Mouse (Mus musculus) granulocyte monocyte progenitor cell, adult 5-6 weeks (primary cell): ENCODE results near the gene Gm11541. TPM values are rescaled to one million over a fixed set of nuclear protein-coding genes. Genes with fewer than 3 reads are reported as not detected.
A peak's percentile ranks its signal among the peaks of the same experiment; 100 is the strongest.
"Not testable (repeated sequence)": the region's sequence is repeated elsewhere in the genome, so short reads cannot be mapped to it uniquely, and the experiment has no call there.

Experiments
- ATAC-seq: replicated peaks from 2 replicates; pipeline ENCODE4 v1.8.0; 2016; ENCODE audit warnings: mild to moderate bottlenecking, moderate TSS enrichment, inconsistent platforms; ENCODE audit not compliant: poor library complexity, severe bottlenecking
- total RNA-seq, 2 experiments: library from RNA; stranded (forward) in 1 of 2; stranded (reverse) in 1 of 2; fragments of 200-712, 200-1000 nt in 1 of 2; fragments of >200 nt in 1 of 2; fragmentation: Nextera tagmentation in 1 of 2; gene quantifications; 2 replicates each; pipeline ENCODE4 v1.2.3; 2014 to 2017

The Gm11541 gene
- total RNA-seq, 2 experiments from 2014 or later = not detected

- ATAC-seq = no peak
These were observed 4.9 kb downstream of the Gm11541 start for GRCm38 (mm10) chr11:94699399-94699798.

GRCm38 (mm10) chr11:94697703-94698464 is 6.4 kb downstream of the Gm11541 start:
- no peak for ATAC-seq

GRCm38 (mm10) chr11:94697140-94697539 is 7.2 kb downstream of the Gm11541 start:
- no peak for ATAC-seq

- no peak for ATAC-seq
These were observed 8.8 kb downstream of the Gm11541 start for GRCm38 (mm10) chr11:94695508-94695907.

DNA sequence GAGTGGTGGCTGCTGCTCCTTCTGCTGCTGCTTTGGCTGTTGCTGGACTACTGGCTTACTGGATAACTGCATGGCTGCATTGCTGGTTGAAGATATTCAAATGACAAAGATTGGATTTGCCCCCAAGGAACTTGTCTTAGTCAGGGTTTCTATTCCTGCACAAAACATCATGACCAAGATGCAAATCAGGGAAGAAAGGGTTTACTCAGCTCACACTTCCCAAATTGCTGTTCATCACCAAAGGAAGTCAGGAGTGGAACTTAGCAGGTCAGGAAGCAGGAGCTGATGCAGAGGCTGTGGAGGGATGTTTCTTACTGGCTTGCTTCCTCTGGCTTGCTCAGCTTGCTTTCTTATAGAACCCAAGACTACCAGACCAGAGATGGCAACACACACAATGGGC is 11.8 kb downstream of the Gm11541 start:
- not testable (repeated sequence) for ATAC-seq

DNA sequence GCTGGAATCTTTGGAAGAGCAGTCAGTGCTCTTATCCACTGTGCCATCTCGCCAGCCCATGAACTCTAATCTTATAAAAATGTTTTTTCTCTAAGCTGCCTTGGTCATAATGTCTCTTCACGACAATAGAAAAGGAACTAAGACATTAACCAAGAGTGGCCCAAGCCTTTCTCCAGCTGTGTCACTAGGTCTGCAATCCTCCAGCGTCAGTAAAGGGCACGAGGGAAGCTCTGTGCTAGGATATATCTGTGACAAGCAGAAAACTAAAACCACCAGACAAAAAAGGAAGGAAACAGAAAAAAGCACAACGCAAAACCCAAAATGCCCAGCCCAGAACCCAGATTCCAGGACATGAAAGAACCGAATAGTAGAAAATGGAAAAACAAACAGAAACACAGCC is 17.1 kb downstream of the Gm11541 start:
- peak; percentile 79 for ATAC-seq

- no peak for ATAC-seq
These were observed 21.9 kb downstream of the Gm11541 start for GRCm38 (mm10) chr11:94682427-94682826.

- ATAC-seq = no peak
These were observed 22.7 kb downstream of the Gm11541 start for GRCm38 (mm10) chr11:94681640-94682039.

GRCm38 (mm10) chr11:94680639-94681038 is 23.7 kb downstream of the Gm11541 start:
- ATAC-seq = no peak

- ATAC-seq = no peak
These were observed 26.6 kb downstream of the Gm11541 start for GRCm38 (mm10) chr11:94677607-94678145.

- peak; percentile 96 for ATAC-seq
These were observed 27.3 kb downstream of the Gm11541 start, which contains the start of gene Xylt2 for GRCm38 (mm10) chr11:94676754-94677606. Gene Xylt2 (minus strand): TSS chr11:94677515.

DNA sequence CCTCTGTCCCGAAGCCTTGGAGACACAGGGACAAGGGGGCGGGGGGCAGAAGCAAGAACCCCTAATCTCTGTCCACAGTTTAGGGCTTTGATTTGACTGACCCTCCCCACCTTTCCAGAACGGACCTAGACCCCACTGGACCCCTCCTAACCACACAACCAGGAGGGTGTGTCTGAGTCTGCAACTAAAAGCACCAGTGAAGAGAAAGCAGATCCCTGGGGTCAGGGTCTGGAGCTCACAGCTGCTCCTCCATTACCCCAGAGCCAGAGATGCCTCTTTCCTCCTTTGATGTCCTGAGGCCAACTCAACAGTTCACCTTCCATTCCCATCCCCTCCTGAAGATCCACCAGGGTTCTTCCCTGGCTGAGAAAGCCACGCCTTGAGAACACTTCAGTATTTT is 28.0 kb downstream of the Gm11541 start:
- ATAC-seq = no peak

DNA sequence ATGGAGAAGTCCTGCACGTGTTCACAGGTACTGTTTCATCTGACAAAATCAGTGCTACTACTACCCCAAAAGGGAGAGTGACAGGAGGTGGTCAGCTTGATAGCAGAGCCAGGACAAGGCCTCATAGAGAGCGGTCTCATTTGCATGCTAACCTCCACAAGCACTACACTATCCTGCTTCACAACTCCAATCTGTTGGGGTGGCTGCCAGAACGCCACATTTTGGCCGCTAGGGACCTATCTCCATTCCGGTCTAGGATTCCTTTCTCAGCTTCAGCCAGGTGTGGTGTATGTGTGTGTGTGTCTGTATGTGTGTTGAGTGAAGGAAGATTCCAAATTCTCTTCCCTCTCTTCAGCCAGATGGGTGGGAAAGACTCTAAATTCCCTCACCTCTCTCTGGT is 28.9 kb downstream of the Gm11541 start:
- no peak for ATAC-seq

DNA sequence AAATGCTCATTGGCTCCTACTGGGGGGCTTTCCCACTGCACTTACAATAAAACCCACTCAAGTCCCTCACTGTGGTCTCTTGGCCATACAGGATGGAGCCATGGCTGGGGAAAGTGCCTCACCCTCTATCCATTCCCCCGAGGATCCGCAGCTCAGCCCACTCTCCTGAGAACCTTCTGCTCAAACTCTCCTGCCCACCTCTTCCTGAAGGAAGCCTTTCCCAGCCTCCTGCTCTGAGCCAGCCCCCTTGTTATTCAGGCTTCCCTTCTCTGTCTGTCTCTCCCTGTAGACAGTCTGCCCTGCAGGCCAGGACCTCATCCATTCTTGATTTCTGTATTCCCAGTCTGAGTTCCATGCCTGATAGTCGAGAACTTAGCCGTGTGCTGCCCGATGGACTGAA is 29.3 kb downstream of the Gm11541 start:
- ATAC-seq = no peak

DNA sequence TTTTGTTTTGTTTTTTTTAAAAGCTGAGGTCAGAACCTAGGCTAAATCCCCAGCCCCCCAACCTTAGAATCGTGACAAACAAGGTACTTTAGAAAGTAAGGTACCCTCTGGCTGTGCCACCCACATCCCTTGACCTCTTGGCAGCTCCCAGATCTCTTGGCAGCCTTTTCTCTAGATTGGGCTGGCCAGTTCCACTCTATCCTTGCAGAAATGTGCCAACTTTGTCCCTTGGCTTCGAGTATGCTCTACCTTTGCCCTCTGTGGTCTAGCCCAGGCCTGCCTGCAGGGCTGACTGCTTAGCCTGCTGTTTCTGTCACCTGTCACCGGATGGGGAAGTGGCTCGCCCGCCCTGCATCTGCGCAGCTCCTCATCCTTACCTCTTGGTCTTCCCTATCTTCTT is 39.0 kb downstream of the Gm11541 start:
- no peak for ATAC-seq

GRCm38 (mm10) chr11:94661344-94661743 is 43.0 kb downstream of the Gm11541 start:
- ATAC-seq = no peak

GRCm38 (mm10) chr11:94653663-94654436 is 50.4 kb downstream of the Gm11541 start, which contains the start of the genes Mrpl27 and Eme1:
Gene Mrpl27 (plus strand): TSS chr11:94653767.
Gene Eme1 (minus strand): TSS chr11:94653964.
- peak; percentile 91 for ATAC-seq

DNA sequence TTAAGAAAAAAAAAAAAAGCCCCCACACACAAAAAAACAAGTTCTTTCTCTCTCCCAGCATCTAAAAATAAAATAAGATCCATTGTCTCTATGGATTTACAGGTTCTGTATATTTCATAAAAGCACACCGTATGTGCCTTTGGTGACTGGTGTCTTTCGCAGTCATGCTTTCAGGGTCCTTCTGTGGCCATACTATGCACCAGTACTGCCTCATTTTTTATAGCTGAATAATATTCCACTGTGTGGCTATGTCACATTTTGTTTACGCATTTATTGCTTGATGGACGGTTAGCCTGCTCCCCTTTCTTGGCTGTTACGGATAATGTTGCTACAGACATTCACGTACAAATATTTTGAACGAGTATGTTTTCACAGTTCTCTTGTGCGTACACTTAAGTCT is 51.3 kb downstream of the Gm11541 start:
- ATAC-seq = no peak

DNA sequence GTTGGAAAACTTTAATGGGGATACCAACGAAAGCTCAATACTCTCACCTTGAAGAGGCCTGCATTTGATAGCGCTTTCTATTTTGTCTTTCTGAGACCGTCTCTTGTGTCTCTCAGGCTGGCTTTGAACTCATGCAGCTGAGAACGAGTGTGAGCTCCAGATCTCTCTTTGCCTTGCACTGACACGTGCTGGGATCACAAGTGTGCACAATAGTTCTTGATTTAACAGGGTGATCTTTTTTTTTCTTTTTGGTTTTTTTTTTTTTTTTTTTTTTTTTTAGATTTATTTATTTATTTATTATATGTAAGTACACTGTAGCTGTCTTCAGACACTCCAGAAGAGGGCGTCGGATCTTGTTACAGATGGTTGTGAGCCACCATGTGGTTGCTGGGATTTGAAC is 53.1 kb downstream of the Gm11541 start:
- not testable (repeated sequence) for ATAC-seq

DNA sequence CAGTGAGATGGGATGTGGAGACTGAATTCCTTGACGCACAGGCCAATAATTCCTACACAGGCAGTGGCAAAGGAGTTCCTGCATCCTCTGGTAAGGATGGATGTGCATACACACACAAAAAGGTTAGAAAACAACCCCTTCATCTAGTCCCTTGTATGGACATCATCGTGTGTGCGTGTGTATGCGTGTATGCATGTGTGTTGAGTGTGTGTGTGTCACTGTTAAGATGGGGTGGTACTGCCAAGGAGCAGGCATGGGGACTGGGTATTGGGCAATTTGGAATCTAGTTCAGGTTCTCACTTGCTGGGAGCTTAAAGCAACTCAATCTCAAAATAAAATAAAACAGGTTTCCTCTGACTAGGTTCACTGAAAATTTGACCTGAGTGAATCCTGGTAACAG is 57.8 kb downstream of the Gm11541 start:
- ATAC-seq = no peak
